Mouse (Mus musculus) kidney, adult 9 months (tissue): ENCODE data around the gene Olfr575.

Source experiments
- DNase-seq: peaks from one replicate; pipeline ENCODE4 v3.0.0; 2022

Olfr575 gene

GRCm38 (mm10) chr7:102958593-102958992 lies at the start of gene Olfr575:
Gene Olfr575 (minus strand): TSS chr7:102958775.
- DNase-seq: no peak

- DNase-seq: no peak
Observed at GRCm38 (mm10) chr7:102989224-102989623, 30.6 kb upstream of the Olfr575 start, which contains the start of gene Olfr578. Gene Olfr578 (minus strand): TSS chr7:102989324.

DNA sequence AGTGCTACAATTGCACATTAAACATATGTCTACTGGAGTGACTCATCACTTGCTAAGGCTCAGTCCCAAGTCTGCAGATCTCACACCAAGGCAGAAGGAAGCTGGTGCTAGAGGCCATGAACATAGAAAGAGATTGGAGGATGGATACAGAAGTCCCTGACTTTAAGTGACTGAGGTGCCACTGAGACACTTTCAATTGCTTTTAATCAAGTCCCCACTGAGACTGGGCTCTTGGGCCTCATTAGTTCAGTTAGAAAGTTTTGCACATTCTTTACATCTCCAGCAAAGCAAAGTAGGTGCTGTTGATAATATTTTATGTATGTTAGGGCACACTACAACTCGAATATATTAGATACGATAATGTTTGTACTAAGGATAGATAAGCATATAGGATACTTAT lies 17.3 kb upstream of the Olfr575 start, which contains the start of gene Olfr577:
Gene Olfr577 (minus strand): TSS at position 101 of the 400 bp plus-strand sequence.
- DNase-seq: no peak

GRCm38 (mm10) chr7:102974399-102974798 lies 15.8 kb upstream of the Olfr575 start:
- DNase-seq: no peak

DNA sequence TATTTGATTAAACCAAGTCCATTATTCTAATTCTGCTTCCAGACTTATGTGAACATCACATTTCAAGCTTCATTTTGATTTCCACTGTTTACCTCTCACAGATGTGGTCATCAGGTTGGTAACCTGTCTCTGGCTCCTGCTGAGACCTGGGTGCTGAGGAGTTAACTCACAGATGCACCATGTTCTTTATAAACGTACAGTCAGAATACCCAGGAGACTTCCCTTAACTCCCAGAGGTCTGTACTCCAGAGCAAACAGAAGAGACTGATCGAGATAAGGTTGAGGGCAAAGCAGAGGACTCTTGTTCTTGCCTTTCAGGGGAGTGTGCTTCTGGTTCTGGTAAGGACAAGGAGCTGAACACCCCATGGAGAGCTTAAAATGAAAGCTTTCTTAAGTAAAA lies 3.8 kb upstream of the Olfr575 start, which contains the start of gene Olfr576:
Gene Olfr576 (plus strand): TSS at position 301 of the 400 bp plus-strand sequence.
- no peak for DNase-seq

GRCm38 (mm10) chr7:102958137-102958536 lies 438 bp downstream of the Olfr575 start:
- DNase-seq: no peak

DNA sequence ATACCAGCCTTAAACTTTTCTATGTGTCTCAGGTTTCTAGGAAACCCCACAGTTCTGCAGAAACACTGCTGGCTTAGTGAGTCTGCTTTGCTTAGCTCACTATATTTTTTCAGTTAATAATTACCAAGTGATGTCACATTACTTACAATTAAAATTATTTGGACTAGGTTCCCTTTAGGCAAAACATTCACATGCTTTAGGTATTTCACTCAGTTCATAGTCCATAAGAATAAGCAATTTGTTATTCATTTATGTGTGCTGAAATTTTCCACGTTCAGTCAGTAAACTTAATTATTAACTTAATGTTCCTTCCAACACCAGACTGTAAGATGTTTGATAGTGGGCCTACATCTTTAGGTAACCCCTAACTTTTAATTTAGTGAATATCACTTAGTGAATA lies 7.8 kb downstream of the Olfr575 start:
- DNase-seq: no peak

DNA sequence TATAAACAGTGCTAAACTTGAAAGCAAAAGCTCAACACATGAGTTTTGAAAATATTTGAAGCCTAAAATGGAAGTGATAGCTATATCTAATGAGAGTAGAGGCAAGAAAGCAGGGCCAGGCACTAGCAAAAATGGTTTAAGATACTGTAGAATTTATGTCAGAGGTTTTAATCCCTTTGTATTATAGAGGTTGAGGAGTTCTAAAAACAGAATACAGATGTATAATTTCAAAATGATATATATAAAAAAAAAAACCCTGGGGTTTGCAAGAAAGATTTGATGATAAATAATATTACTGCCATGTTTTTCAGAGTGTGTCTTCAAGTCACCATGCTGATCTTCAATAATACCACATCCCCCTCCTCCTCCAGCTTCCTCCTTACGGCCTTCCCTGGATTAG lies 10.4 kb downstream of the Olfr575 start, which contains the start of gene Olfr574:
Gene Olfr574 (plus strand): TSS at position 301 of the 400 bp plus-strand sequence.
- no peak for DNase-seq

- DNase-seq: no peak
Observed at GRCm38 (mm10) chr7:102943417-102943816, 15.2 kb downstream of the Olfr575 start.

GRCm38 (mm10) chr7:102942475-102942874 lies 16.1 kb downstream of the Olfr575 start, which contains the start of gene Olfr573-ps1:
Gene Olfr573-ps1 (minus strand): TSS chr7:102942575.
- DNase-seq: no peak

DNA sequence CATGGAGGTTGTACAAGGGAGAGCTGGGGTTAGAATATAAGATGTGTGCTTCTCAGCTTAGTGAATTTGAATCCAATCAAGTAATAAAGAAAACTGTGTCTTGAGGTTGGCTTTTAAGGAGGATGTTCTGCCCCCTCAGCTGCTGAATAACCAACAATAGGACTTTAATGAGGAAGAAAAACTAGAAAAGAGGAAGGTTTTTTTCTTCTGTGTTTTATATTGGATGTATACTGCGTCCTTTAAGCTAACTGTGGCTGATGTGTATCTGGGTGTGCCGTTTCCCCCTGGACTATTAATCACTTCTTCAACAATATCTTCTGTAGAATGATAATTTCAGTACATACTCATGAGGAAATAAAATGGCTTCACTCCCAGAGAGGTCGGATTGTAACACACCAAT lies 31.5 kb downstream of the Olfr575 start:
- no peak for DNase-seq

GRCm38 (mm10) chr7:102924109-102924508 lies 34.5 kb downstream of the Olfr575 start, which contains the start of gene Olfr572:
Gene Olfr572 (plus strand): TSS chr7:102924409.
- DNase-seq: no peak

- DNase-seq: peak; percentile 47
Observed at GRCm38 (mm10) chr7:102919632-102920031, 38.9 kb downstream of the Olfr575 start.

- no peak for DNase-seq
Observed at GRCm38 (mm10) chr7:102917032-102917875, 41.3 kb downstream of the Olfr575 start, which contains the start of gene Olfr571. Gene Olfr571 (minus strand): TSS chr7:102917536.

DNA sequence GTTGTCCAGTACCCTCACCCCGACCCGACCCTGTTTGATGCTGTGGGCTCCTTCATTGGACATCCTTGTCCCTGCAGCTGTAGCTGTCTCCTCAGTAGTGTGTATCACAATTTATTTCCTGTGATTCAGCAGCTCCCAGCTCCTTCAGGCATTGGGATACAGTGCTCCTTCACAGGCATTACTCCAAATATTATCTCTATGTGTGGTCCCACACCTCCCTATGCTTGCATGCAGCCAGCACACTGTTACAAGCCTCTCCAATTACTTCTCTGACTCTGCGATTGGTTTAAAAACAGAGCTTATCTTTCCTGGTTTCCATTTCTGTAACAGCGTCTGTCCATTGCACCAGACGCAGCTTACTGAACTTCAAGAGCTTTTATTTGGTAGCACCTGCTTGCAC lies 42.2 kb downstream of the Olfr575 start:
- no peak for DNase-seq

GRCm38 (mm10) chr7:102915261-102915660 lies 43.3 kb downstream of the Olfr575 start:
- no peak for DNase-seq
